Mouse (Mus musculus) layer of hippocampus, adult 9-11 months (tissue): ENCODE results near the gene Ogfrl1.
"Not testable (repeated sequence)": the region's sequence is repeated elsewhere in the genome, so short reads cannot be mapped to it uniquely, and the experiment has no call there.

Experiments
- DNase-seq: peaks from one replicate; pipeline ENCODE4 v3.0.0; 2022

Ogfrl1 gene

GRCm38 (mm10) chr1:23397623-23398022 is at the start of gene Ogfrl1:
Gene Ogfrl1, minus strand, starts transcription at chr1:23397772.
- no peak for DNase-seq

GRCm38 (mm10) chr1:23445736-23446424 is 48.3 kb upstream of the Ogfrl1 start:
- no peak for DNase-seq

- peak; percentile 72 for DNase-seq
These were observed 36.0 kb upstream of the Ogfrl1 start for GRCm38 (mm10) chr1:23433612-23434011.

- no peak for DNase-seq
These were observed 28.9 kb upstream of the Ogfrl1 start for GRCm38 (mm10) chr1:23426447-23426846.

GRCm38 (mm10) chr1:23418941-23419340 is 21.4 kb upstream of the Ogfrl1 start:
- DNase-seq, result no peak

DNA sequence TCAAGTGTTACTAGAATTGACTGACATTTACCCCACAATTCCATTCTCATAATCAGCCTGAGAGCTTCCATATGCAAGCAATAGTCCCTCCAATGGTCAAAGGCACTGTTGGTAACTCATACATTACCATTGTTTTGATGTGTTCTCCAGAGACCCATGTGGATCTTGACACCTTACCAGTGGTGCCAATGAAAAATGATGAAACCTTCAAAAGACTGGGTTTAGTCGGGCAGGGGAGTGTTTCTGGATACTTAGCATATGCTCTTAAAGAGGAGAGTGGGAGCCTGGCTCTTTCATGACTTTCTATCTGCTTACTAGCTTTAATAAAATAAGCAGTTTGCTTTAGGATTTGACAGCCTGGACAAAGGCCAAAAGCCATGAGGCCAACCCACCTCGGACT is 20.5 kb upstream of the Ogfrl1 start:
- DNase-seq, result no peak

DNA sequence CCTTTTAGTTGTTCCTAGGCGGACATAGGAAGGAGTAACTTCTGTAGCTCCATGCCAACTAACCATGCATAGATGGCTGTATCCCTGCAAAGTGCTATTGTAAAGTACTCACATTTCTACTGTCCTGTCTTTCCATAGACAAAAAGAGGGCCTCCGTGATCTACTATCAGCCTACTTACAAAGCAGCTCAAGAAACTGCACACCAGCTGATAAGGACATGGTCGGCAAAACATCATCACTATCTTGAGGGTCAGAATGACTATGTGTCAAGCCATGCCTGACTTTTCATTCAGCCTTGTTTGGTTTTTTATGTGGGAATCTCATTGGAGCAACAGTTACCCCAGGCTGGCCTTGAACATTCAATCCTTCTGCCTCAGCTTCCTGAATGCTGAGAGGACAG is 20.0 kb upstream of the Ogfrl1 start:
- DNase-seq, result no peak

GRCm38 (mm10) chr1:23411533-23411932 is 14.0 kb upstream of the Ogfrl1 start:
- no peak for DNase-seq

DNA sequence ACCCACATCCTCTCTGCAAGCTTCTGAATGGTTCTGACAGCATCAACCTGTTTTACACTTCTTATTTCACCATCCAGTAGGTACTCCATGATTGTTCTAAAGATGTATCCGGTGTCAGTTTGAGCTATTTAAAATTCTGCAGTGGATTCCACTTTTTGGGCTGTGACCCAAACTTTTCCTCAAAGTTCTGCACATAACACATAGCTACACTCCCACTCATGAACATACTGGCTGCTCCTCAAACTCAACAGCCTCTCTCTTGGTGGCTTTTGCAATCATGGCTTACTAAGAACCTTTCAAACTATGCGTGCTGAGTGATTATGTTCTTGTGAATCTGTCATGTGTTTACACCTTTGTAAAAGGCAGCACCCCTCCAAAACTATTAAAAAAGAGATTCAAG is 12.4 kb upstream of the Ogfrl1 start:
- peak; percentile 49 for DNase-seq

DNA sequence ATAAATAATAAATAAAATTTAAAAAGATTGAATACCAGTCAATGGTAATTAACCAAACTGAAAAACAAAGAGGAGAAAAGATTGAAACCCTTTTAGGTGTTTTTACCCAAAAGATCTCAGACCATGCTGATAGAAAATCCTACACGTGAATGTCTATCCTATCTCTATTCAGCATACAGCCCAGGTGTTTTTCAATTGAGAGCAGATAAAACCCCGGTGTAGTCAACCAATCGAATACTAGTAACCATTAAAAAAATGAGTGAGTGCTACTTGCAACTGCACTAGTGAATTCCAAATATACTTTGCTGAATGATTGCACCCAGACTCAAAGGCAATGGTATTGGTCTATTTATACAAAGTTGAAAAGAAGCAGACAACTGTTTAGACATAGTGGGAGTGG is 4.8 kb upstream of the Ogfrl1 start:
- DNase-seq, result no peak

- DNase-seq, result no peak
These were observed 2.0 kb upstream of the Ogfrl1 start for GRCm38 (mm10) chr1:23399552-23399951.

DNA sequence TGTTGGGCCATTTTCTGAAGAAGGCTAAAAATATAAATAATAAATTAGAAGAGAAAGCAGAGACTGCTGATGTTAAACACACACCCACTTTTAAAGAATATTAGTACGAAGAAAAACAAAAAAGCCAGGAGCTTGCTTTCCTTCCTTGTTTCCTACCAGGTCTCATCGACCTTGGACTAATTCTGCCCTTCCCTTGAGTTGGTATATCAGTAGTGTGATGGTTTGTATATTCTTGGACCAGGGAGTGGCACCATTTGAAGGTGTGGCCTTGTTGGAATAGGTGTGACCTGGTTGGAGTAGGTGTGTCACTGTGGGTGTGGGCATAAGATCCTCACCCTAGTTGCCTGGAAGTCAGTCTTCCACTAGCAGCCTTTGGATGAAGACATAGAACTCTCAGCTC is 3.2 kb downstream of the Ogfrl1 start:
- not testable (repeated sequence) for DNase-seq

DNA sequence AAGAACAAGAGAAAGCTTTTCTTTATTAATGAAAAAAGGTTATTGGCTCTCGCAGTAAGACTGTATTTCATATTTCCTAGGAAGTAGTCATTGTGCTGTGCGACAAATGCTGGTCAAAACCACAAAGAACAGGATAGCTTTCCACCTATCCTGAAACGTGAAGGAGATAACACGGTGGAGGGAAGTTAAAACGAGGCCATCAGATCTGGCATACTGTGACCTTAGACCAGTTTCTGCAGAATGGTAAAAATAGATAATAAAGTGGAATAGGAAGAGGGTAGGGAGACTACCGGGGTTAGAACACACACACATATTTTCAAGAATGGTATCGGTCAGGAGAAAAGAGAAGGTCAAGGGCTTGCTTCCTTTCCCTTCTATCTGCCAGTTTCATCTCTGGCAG is 5.8 kb downstream of the Ogfrl1 start:
- DNase-seq, result no peak

DNA sequence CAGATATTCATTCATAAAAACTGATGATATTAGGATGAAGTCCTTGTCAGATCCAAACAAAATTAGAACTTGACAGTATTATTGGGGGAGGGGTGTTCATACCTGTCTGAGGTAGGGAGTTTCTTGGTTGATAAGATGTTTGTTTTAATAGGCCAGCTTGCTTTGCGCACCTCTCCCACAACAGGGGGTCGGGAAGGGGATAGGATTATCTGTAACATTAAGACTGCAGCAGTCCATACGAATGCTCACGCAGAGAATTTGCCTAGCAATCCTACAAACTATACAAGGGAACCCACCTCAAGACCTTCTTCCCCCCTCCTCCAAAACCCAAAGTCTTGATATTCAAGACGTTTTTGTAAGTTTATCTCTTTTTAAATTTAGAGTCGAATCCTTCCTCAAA is 13.2 kb downstream of the Ogfrl1 start:
- no peak for DNase-seq

- DNase-seq, result peak; percentile 98
These were observed 14.5 kb downstream of the Ogfrl1 start for GRCm38 (mm10) chr1:23382806-23383653.

DNA sequence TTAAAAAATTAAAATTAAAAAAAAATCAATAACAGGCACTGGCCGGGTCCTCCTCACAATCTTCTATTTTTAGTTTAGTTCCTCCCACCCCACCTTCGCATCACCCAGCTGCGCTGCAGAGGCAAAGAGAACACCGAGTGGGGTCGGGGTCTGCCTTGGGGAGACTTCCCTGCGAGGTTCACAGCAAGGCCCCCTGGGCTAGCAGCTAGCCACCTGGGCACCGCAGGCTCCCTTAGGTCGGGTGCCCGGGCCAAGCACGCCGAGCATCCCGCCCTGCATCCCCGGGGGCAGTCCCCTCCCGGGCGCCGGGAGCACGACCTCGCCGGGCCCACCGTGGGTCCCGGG is 15.1 kb downstream of the Ogfrl1 start:
- DNase-seq, result peak; percentile 12

DNA sequence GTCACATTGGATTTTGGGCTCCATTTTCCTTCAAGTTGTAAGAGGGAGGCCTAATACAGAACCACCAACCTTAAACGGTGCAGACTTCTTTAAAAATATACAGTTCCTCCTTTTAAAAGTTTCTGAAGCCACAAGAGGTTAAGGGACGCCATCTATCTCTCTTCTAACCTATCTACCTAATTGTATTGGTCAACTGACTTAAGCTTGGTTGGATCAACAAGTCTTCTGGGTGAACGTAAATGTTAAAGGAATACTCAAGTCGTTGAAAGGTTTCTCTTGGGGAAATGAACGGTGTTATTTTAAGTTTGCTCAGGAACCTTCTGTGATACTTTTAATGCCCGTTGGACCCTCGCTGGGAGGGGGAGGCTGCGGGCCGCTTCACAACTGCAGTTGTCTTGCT is 15.5 kb downstream of the Ogfrl1 start:
- no peak for DNase-seq

DNA sequence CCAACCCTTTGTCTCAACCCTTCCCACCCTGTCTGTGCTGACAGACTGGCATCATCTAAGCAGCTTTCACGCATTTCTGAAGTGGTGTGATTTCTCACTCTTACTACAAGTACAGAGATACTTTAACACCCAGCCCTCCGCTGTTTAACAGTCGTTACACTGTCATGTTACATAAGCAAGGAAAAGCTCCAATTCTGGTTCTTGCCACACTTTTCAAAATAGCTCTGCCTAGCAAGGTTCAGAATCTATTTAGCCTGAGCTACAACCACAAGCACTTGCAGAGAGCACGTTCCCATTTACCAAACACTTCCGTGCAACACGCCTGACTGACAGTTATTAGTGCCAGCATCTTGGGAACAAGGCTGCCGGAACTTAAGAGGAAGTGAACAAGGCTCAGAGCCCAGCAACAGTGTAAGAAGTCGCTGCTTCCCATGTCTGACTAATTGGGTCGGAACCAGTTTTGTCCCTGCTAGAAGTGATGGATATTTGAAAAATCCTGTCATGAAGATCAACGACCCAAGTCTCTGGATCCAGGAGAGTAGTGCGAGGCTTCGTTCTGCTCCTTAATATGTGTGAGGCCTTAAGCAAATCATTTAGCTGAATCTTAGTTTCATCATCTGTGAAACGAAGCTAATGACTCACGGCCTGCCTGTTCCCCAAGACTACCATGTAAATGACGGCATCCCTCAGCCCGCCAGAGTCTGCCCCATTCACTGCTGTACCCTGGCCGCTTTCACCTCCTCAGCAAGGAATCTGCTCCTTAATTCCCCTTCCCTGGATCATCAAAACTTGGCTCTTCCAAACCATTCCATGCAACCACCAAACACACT is 17.4 kb downstream of the Ogfrl1 start:
- peak; percentile 52 for DNase-seq

DNA sequence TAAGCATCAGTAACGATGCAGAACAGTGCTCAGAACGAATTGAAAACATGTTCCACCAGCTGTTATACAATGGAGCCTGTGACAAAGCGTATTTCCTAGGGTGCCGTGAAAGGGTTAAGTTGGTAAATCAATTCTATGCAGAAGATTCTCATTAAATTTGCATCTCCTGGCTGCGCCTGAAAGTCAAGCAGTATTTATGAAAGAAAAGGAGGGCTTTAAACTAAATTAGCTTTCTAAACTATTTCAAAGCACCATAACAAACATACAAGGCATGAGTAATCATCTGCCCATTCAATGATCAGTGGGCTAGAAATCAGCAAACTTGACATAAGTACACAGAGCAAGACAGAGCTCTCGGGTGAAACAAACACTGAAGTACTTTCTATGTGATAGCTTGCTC is 18.3 kb downstream of the Ogfrl1 start:
- DNase-seq, result no peak

DNA sequence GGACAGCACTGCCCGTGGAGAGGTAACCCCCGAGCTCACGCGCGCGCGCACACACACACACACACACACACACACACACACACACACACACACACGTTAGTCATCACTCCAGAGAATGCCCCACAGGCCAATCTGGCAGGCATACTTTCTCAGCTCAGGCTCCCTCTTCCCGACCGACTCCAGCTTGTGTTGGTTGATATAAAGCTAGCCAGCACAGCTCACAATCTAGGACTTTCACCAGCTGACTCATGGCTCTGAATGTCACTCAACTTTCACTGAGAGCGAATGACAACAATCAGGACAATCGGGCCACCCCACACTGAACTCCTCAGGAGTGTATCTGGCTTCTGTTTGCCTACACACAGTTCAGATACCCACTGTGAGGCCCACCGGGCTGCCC is 20.0 kb downstream of the Ogfrl1 start:
- no peak for DNase-seq

- DNase-seq, result no peak
These were observed 23.4 kb downstream of the Ogfrl1 start for GRCm38 (mm10) chr1:23374156-23374555.

DNA sequence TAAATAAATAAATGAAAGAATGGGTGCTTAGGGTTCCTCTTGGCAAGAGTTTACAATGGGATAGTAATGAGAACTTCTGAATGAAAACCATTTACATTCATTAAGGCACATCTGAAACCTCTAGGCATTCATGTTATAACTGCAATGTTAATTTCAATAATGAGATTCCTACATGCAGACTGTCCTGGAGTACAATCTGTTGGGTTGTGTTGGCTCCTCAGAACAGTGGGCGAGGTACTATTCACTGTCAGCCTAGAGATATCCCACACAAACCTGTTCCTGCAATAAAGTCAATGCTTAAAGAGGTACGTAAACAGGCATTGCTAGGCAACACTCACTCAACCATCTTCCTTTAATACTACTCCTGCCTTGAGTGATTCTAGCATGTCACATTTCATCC is 32.0 kb downstream of the Ogfrl1 start:
- DNase-seq, result no peak

GRCm38 (mm10) chr1:23352895-23353294 is 44.7 kb downstream of the Ogfrl1 start:
- DNase-seq, result no peak

DNA sequence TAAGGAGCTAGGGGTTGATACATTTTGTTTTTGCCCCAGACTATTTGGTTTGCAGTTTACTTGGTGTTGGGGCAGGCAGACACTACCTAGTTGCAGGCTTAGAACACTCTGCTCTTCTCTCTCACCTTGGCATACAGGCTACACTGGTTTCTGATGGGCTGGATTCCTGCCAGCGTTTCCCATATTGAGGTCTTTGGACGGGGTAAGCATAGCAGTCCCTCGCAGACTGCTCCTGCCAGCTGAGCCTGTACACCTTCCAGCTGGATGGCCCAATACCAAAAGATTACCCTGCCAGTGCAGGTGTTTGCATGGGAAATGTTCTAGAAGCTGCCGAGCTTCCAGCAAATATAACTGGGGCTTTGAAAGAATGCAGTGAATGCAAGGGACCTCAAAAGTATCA is 45.8 kb downstream of the Ogfrl1 start:
- no peak for DNase-seq
